Mouse (Mus musculus) liver, embryonic 14.5 days (tissue): Measurements from ENCODE around the gene Wdr46.

ENCODE experiments used
- CTCF ChIP-seq: IDR thresholded peaks from 2 replicates; pipeline ENCODE4 v1.5.1; 2016; ENCODE audit warnings: antibody characterized with exemption, low read depth, control low read depth
- EP300 ChIP-seq: IDR thresholded peaks from 2 replicates; pipeline ENCODE4 v1.6.1; 2016; ENCODE audit warnings: antibody characterized with exemption, low read depth

DNA sequence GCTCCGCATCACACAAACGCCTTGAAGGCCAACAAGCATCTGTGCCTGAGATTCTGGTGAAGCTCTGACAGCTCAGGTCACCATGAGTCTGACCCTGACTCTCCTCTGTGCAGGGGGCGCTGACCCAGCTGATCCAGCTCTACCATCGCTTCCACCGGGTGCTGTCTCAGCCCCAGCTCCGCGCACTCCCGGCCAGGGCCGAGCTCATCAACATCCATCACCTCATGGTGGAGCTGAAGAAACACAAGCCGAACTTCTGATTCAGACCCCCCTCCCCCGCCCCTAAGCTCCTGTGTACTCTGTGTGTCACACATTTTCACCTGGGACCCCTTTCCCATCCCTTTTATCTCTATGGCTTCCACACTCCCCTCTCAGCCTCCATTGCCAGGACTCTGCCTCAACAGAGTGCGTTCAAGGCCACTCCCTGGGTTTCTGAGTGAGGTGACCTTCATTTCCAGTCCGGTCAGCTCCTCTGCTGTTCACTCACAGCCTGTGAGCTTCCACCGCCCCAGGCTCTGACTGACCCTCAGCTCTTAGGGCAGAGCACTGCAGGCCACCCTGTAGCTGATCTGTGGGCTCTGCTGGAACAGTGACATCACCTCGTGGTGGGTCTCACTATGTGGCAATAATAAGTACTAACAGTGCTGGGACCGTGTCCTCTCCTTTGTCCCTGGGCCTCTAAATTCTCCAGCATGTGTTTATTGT is 25.5 kb downstream of the Wdr46 start:
- TF ChIP-seq EP300 (no peak), CTCF (no peak)
